Mouse (Mus musculus): ENCODE measurements at regions not wholly inside any gene's neighbourhood (a gene's known extent, or its start where the extent isn't known, plus 50 kb on each side); places are given as distances from the start of the nearest gene placed in this dataset.
A peak's percentile ranks its signal among the peaks of the same experiment; 100 is the strongest.

DNA sequence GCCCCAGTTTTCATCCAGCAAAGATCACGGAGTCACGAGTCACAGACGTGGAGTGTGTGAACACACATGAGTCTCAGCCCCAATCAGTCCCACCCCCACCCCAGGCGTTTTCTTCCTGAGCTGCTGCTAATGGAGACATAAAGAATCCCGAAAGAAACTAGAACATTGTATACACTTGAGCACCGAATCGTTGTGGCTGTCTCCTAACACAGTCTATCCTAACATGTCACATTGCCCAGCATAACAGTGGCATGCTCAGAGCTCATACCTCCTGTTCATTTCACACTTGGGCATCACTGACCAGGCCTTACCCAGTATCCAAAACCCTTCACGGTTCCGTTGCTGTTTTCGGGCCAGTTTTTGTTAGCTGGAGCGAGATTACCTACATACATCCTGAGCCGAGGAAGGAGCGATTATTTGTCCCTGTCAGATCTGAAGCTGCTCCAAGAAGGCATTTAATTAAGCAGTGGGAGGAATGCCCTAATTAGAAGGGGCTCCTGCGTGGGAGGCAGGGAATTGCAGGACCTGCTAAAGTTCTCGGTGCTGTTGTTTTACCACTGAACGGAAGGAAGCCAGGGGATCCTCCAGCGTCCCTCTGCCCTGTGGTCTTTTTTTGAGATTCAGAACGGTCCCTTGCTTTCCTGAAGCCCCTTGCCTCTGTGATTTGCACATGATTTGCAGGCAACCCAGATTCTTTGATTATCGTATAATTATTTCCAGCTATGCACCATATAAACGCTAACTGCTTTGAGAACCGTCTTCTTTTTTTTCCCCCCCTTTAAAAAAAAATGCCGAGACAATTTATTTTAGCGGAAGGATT is 53.4 kb upstream of the Nap1l1 start:
- DNase-seq (ENCODE audit: low spot score in 2 of 2), result peak; percentile 39 to 54

DNA sequence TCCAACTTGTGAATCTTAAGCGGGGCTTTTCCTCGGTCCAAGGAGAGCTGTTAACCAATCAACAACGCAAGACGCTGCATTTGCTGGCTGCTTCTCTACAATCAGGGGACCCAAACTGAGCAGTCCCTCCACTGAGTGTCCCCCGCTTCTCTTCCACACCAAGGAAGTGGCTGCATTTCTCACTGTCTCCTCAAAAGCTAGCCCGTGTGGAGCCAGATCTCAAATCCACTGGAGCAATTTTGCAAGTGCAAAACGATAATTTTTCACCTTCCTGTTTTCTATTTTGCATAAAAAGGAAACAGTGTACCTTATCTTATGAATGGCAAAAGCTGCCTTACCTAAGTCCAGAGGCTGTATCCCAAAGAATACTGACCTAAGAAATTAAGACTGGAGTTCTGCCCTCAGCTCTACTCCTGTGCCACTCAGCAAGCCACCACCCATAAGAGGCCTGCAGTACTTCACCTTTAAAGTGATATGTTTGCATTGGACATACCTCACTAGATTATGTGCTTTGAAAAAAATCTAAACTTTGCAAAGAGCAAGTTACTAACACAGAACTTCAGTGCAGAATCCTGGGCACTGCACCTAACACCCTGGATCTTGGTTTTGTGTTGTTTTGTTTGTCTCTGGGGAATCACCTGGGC is 52.7 kb upstream of the Nap1l1 start:
- peak in 1 of 2 experiments; percentile 38 for DNase-seq (ENCODE audit: low spot score in 2 of 2)

DNA sequence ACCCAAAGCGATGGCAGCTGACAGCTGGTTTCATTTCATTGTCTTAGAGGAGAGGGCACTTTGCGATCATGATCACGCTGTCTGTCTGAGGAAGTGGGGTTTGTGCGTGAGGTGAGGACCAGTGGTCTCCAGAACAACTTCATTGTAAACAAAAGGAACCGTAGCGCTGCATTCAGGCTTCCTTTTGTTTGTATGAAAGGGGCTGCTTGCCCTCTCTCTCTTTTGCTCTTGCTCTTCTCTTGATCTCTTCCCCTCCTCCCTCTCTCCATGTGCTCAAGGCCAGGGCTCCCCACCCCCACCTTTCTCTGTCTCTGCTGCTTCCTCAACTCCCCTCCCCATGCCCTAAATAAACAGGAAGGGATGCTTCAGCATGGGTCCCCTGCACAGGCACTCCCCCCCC is 51.0 kb upstream of the Nap1l1 start:
- DNase-seq (ENCODE audit: low spot score in 2 of 2), result no peak

DNA sequence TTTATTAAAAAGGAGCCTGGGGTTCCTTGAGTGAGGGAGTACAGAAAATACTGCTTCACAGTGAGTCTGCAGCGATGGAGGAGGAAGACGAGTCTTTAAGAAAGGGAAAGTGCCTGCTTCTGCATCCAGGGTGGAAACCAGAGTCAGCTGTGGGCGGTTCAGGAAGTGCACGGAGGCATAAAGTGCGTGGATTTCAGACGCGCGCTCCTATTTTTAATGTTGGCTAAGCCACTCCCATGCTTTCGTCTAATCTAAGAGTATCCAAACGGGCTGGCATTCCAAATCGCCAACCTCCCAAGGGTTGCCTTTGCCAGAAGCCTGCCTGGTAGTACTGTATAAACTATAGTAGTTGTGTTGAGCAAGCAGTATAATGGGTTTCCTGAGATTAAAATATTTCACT is 50.4 kb upstream of the Nap1l1 start:
- DNase-seq (ENCODE audit: low spot score in 2 of 2), result peak; percentile 42 to 46
